Mouse (Mus musculus): ENCODE data around the gene Dnaja3.

Dnaja3 gene

GRCm38 (mm10) chr16:4607818-4608531 lies 31.8 kb upstream of the Dnaja3 start:
- peak; percentile 84 for DNase-seq

DNA sequence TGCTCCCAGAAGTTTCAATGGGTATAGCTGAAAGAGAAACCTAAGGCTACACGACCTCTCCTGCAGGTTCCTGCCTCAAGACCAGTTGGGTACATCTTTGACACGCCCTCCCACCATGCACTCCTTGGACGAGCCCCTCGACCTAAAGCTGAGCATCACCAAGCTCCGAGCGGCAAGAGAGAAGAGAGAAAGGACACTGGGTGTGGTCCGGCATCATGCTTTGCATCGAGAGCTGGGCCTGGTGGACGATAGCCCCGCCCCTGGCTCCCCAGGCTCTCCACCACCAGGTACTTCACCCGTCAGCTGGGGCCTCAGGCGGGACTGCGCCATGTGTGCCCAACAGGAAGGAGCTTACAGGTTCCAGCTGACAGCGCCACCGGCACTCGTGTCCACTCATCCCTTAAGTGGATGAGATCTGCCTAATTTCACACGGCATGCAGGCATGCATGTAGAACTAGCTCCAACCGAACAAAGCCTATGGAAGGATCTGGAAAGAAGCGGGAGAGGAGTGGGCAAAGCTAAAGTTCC lies 31.2 kb upstream of the Dnaja3 start:
- no peak for DNase-seq

DNA sequence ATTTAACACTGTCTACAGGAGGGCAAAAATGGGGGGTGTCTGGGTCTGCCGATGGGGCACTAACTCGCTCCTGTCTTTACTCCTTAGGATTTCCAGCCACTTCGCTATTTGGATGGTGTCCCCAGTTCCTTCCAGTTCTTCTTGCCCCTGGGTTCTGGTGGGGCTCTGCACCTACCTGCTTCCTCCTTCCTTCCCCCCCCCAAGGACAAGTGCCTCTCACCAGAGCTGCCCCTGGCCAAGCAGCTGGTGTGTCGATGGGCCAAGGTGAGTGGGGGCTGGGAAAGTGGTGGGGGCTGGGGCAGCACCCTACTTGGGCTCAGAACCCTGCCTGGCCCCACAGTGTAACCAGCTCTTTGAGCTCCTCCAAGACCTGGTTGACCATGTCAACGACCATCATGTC lies 28.6 kb upstream of the Dnaja3 start:
- no peak for DNase-seq

- DNase-seq, result no peak
Observed at GRCm38 (mm10) chr16:4611676-4612075, 28.1 kb upstream of the Dnaja3 start.

GRCm38 (mm10) chr16:4613736-4614135 lies 26.1 kb upstream of the Dnaja3 start:
- no peak for DNase-seq

GRCm38 (mm10) chr16:4614639-4615038 lies 25.1 kb upstream of the Dnaja3 start:
- DNase-seq, result peak; percentile 92

GRCm38 (mm10) chr16:4615297-4615696 lies 24.5 kb upstream of the Dnaja3 start:
- no peak for DNase-seq

DNA sequence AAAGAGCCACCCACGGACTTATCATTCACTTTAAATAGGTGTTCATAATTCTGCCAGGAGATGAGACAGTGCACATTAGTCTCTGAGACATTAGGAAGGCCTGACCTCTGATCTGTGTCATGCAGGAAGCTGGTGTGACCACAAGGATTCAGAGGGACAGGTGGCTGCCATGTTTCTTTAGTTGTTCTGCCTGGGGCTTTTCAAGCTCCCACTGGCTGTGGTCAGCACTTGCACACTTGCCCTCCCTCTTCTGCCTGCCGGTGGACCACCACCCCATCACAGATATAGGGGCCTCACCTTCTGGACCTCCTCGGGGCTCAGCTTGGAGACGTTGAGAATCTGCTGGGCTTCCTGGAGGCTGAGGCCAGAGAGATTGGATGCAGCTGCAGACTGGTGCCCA lies 23.0 kb upstream of the Dnaja3 start:
- DNase-seq, result no peak

- DNase-seq, result no peak
Observed at GRCm38 (mm10) chr16:4624074-4624473, 15.7 kb upstream of the Dnaja3 start.

DNA sequence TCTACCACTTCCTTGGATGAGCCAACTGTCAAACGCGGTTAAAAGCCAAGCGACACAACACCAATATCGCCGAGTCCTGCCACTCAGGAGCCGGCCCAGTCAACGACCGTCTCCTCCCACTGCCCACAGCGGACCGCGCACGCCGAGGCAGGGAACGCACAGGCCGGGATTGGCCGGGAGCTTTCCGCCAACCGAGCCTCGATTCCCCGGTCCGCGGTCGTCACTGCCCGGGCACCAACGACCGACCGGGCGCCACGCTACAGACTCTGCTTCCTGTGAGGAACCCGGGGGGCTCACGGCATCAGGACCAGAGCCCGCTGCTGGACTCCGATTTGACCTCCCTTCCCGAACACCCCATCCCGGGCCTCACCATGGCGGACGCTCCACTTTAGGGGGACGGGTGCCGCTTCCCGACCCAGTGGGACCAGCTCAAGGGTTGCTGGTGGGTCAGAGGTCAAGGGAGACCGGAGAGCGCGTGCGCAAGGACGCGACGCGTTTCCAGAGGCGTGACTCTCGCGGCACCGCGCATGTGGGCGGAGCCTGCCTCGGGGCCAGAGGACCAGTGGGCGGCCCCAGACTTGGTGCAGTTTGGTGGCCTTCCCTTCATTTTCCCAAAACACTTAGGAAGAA lies 15.2 kb upstream of the Dnaja3 start, which contains the start of gene Pam16:
Gene Pam16 (minus strand): TSS at position 508 of the 630 bp plus-strand sequence.
- peak; percentile 92 for DNase-seq

DNA sequence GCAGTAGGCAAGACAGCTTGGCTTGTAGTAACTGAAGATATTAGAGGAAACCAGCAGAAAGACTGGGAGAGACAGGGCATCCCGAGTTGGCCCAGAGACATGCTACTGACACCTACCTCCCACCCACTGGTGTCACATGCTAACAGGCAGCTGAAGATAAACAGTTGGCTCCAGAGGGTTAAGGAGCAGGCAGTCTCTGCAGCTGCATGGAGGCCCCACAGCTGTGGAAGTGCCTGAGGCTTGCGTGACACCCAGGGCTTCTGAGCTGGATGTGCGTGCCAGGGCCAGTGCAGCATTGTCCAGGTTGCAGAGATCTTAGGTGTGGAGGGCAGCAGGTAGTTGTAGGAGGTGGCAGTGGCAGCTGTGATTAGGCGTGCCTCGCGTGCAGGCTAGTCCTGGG lies 12.7 kb upstream of the Dnaja3 start:
- DNase-seq, result no peak

DNA sequence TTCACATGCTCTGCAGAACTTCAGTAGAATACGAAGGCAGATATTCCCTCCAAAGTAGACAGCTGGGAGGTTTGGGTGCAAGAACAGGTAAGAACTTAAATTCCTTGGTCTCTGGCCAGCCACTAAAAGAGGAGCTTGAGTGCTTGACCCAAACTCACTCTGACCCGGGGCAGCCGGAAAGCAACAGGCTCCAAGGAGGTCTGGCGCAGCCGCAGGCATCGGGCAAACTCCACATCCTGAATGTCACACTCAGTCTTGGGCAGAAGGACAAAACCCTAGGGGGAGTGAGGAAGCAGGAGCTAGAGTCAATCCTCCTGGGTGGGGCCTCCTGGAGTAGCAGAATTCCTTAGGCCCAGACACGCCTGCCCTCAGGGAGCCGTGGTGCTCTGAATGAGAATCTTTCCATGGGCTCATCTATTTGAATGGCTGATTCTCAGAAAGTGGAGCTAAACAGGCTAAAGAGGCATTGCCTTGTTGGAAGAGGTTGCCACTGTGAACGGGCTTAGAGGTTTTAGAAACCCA lies 10.8 kb upstream of the Dnaja3 start:
- peak; percentile 64 for DNase-seq

GRCm38 (mm10) chr16:4629950-4630349 lies 9.8 kb upstream of the Dnaja3 start:
- peak; percentile 80 for DNase-seq

DNA sequence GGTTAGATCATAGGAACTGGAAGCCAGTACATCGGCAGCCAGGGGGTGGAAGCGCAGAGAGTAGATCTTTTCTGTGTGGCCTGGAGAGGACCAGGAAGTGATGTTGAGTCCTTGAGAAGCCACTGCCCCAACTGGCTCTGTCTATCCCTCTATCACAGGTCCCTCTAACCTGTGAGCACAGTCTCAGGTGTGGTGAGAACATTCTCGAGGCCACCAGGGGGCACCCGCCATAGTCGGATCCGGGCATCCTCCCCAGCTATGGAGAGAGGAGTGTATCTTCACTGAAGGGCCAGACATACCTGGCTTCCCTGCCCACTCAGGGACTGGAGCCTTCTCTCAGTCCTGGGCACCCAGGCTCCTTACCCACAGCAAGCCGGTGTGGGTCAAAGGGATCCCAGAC lies 7.7 kb upstream of the Dnaja3 start:
- DNase-seq, result no peak

DNA sequence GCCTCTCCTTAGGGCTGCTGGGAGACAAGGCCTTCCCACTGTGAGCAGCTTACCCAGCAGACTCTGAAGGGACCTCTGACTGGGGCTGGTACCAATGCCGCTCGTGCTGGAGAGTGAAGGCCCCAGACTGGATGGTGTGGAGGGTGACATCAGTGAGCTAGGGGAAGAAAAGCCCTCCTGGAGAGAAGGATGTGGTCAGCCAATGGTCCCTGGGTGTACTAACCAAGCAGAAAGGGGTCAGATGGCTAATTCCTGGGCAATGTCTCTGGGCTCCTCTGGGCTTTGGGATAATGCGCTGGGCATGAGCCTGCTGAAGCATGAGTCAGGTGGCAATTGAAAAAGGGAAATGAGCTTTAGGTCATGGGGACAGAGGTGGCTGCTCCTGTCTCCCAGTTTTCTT lies 6.1 kb upstream of the Dnaja3 start:
- DNase-seq, result no peak

DNA sequence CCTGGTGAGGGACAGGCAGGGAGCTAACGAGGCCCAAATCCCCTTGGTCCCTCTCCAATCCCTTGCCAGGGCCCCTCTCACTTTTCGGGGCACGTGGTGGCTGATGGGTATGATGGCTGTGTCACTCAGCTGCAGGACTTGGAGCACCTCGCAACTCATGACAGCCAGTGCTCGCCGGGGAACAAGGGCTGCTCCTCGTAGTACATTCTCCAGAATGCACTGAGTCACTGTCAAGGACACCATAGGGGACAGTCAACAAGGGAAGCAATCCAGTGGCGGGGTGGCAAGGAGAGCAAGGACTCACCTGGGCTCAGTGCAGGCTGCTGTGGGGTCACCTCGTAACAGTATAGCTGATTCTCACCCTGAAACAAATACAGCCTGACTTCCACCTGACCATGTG lies 5.1 kb upstream of the Dnaja3 start:
- no peak for DNase-seq

GRCm38 (mm10) chr16:4635760-4636159 lies 4.0 kb upstream of the Dnaja3 start:
- DNase-seq, result no peak

DNA sequence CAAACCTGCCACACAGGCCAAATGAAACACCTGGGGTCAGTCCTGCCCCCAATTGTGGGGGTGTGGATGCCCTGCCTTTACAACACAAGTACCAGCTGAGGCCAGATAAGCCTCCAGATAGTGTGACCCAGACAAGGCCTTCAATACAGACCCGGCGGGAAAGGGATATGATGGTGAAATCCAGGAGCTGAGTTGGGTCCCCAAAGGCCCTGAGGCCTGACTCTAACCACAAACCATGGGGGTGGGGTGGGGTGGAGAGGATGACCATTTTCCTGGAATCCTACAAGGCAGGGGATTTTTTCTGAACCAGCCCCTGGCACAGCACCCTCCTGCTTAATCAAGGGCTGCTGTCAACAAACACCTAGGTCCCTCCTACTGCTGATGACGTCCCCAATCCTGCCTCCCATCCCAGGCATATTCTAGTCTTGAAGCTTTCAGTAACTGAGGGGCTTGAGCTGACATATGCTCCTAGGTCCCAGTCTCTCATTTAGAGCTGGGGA lies 848 bp upstream of the Dnaja3 start:
- no peak for DNase-seq

- peak; percentile 93 for DNase-seq
Observed at GRCm38 (mm10) chr16:4640267-4641005, 647 bp downstream of the Dnaja3 start.

DNA sequence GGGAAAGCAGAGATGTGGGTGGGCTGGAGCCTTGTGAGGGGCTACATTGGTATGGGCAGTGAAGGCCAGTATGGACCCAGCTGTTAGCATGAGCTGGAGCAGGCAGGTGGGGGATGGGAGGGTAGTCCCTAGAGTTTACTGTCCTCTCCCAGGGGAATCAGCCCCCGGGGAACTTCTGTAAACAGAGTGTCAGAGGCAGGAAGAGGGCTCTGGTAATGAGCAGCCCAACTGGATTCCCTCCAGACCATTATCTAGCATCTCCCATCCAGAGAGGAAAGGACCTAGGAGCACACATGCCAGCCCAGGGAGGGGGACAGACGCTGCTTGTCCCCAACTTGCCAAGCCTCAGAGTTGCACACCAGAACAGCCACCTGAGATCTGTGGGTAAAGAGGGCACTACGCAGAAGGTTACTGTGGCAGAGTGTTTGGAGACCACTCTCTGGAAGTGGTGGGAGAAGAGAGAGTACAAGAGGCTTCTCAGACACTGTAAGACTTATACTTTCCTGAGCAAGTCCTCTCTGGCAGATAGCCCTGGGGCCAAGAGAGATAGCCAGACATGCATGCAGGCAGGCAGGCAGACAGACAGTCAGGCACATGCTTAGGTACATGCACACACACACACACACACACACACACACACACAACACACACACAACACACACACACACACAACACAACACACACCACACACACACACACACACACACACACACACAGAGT lies 1.5 kb downstream of the Dnaja3 start:
- peak; percentile 54 for DNase-seq

DNA sequence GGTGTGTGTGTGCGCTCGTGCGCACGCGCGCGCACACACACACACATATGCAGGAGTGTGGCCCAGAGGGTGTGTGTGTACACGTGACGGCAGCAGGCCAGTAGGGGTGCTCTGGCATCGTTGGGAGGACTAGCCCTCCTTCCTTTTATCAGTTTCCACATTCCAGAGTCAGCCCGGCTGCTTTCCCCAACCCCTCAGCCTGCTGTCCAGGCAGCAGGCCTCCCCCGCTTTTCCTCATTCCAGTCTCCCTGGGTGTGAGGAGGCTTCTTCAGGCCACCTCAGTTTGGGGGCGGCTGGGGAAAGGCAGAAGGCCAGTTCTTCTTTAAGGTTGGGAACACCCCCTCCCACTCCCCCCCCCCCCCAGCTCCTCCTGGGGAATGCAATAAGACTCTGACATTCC lies 2.4 kb downstream of the Dnaja3 start:
- DNase-seq, result peak; percentile 74

- DNase-seq, result no peak
Observed at GRCm38 (mm10) chr16:4642937-4643336, 3.1 kb downstream of the Dnaja3 start.
